12 mouse cellular contexts compared by ENCODE assay signal in the genomic region with DNA sequence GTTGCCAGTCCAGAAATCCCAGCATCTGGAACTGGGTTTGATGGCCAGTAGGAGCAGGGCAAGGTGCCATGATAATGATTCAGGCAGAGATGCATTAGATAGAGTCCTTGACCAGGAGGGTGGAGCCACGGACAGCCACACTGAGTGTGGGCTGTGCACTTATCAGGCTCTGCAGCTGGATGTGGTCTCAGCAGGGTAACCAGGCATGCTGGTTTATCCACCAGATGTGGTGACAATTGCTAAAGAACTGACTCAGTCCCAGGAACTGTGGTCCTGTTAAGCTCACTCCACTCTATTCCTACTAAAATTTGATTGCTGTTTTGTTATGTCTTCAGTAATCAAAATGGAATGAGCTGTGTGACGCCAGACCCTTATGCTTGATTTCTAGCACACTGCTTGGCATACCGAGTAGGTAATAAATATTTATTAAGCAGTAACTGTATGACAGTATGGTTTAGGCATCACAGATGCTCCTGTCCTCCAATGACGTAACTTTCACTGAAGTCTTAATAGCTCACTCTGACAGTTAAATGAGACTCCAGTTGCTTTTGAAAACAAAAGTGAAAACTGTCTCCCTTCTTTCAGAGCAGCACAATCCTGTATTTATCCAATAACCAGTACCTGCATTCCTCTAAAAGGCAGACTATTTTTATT. TPM values are rescaled to one million over a fixed set of nuclear protein-coding genes. Genes with fewer than 3 reads are reported as not detected.
DNase-seq lines count a peak whose midpoint lies in the region; ATAC-seq and TF ChIP-seq lines count a peak whose summit lies in the region.
"Had no signal": no experiment of that assay in that cellular context is flagged by ENCODE, and none has a peak within 500 bp of the region (broad histone marks: within the 10 kb centered on the region; RNA-seq: fewer than 3 reads in every experiment).

No protein-coding gene starts in this region.

- no peak for TF ChIP-seq CTCF in intestine, postnatal 0 days (IDR thresholded peaks at IDR 0.05; ENCODE audit: low read depth)

- 27% methylated on average over 4 of the region's 4 CpGs for WGBS in intestine, embryonic 14.5 days
- 50% methylated on average over 4 of the region's 4 CpGs for WGBS in intestine, postnatal 0 days
- WGBS in forebrain, embryonic 14.5 days = 25% methylated on average over 4 of the region's 4 CpGs
- 21% methylated on average over 4 of the region's 4 CpGs for WGBS in midbrain, embryonic 14.5 days

- no peak overlapping the region for H3K4me3 ChIP-seq in intestine, embryonic 14.5 days (ENCODE audit: low read depth, low read length)
- H3K4me3 ChIP-seq in intestine, postnatal 0 days (ENCODE audit: low read depth, low read length) = no peak overlapping the region
- H3K4me3 ChIP-seq in forebrain, embryonic 14.5 days (ENCODE audit: low read depth, low read length) = no peak overlapping the region
- H3K4me3 ChIP-seq in midbrain, embryonic 14.5 days (replicated peaks; ENCODE audit: low read depth, low read length) = no peak overlapping the region
- H3K4me3 ChIP-seq: erythroblast, embryonic 14.5 days had no signal

- no peak overlapping the region for H3K9ac ChIP-seq in intestine, embryonic 14.5 days (ENCODE audit: low read length)
- H3K9ac ChIP-seq in intestine, postnatal 0 days (ENCODE audit: low read depth, low read length) = no peak overlapping the region
- no peak overlapping the region for H3K9ac ChIP-seq in forebrain, embryonic 14.5 days (ENCODE audit: low read length)
- H3K9ac ChIP-seq in midbrain, embryonic 14.5 days (replicated peaks; ENCODE audit: low read length) = no peak overlapping the region

- H3K4me2 ChIP-seq in intestine, embryonic 14.5 days (ENCODE audit: low read length) = 0 out of 2 replicates have a peak overlapping the region, but pooled peaks have one; percentile 0
- no peak overlapping the region for H3K4me2 ChIP-seq in intestine, postnatal 0 days (replicated peaks; ENCODE audit: low read depth)
- H3K4me2 ChIP-seq in forebrain, embryonic 14.5 days (ENCODE audit: low read length) = no peak overlapping the region
- H3K4me2 ChIP-seq in midbrain, embryonic 14.5 days (ENCODE audit: low read length) = no peak overlapping the region

- DNase-seq in intestine, embryonic 14.5 days (ENCODE audit: low spot score) = no peak
- DNase-seq in NIH3T3 (ENCODE audit: low read depth) = peak; percentile 88
- DNase-seq in forebrain, embryonic 14.5 days (ENCODE audit: low spot score) = peak; percentile 73
- peak; percentile 40 for DNase-seq in midbrain, embryonic 14.5 days
- no peak for DNase-seq in T-cell, adult 2 months (ENCODE audit: low spot score)
- no peak for DNase-seq in right cerebral cortex, postnatal 36 days (ENCODE audit: low spot score in 2 of 2)
- DNase-seq: lung, postnatal 4 days had no signal

- no peaks in the 10 kb centered on the region for H3K9me3 ChIP-seq in intestine, embryonic 14.5 days (ENCODE audit: control insufficient read depth, low read length)
- H3K9me3 ChIP-seq in intestine, postnatal 0 days (ENCODE audit: control insufficient read depth) = no peaks in the 10 kb centered on the region
- no peaks in the 10 kb centered on the region for H3K9me3 ChIP-seq in forebrain, embryonic 14.5 days (replicated peaks; ENCODE audit: control insufficient read depth, low read length)
- H3K9me3 ChIP-seq in midbrain, embryonic 14.5 days (ENCODE audit: control insufficient read depth, low read length) = no peaks in the 10 kb centered on the region

- no peaks in the 10 kb centered on the region for H3K36me3 ChIP-seq in intestine, embryonic 14.5 days (ENCODE audit: control insufficient read depth, insufficient read depth, low read length)
- no peaks in the 10 kb centered on the region for H3K36me3 ChIP-seq in intestine, postnatal 0 days (ENCODE audit: control insufficient read depth, insufficient read depth)
- H3K36me3 ChIP-seq in forebrain, embryonic 14.5 days (ENCODE audit: control insufficient read depth, insufficient read depth, low read length) = no peaks in the 10 kb centered on the region
- H3K36me3 ChIP-seq in midbrain, embryonic 14.5 days (ENCODE audit: control insufficient read depth, insufficient read depth, low read length) = no peaks in the 10 kb centered on the region

- peaks cover 26% of the 10 kb centered on the region for H3K4me1 ChIP-seq in intestine, embryonic 14.5 days (replicated peaks; ENCODE audit: control insufficient read depth, insufficient read depth, low read length)
- no peaks in the 10 kb centered on the region for H3K4me1 ChIP-seq in intestine, postnatal 0 days (replicated peaks; ENCODE audit: control insufficient read depth, insufficient read depth, low read length)
- peaks cover 11% of the 10 kb centered on the region for H3K4me1 ChIP-seq in forebrain, embryonic 14.5 days (ENCODE audit: control insufficient read depth, insufficient read depth, low read length)
- H3K4me1 ChIP-seq in midbrain, embryonic 14.5 days (ENCODE audit: control insufficient read depth, insufficient read depth, low read length) = peaks cover 9% of the 10 kb centered on the region

- no peak for ATAC-seq in intestine, embryonic 14.5 days (replicated peaks; ENCODE audit: low FRiP score, low TSS enrichment, low read depth)
- no peak for ATAC-seq in intestine, postnatal 0 days
- ATAC-seq in forebrain, embryonic 14.5 days = peak; percentile 78
- peak; percentile 61; the same call in 1 of the 2 replicates for ATAC-seq in midbrain, embryonic 14.5 days (ENCODE audit: low FRiP score, low TSS enrichment)
- ATAC-seq in erythroid progenitor cell, adult 5-6 weeks (replicated peaks; ENCODE audit: low FRiP score, poor library complexity, severe bottlenecking) = no peak

- no peaks in the 10 kb centered on the region for H3K27me3 ChIP-seq in intestine, embryonic 14.5 days (replicated peaks; ENCODE audit: control insufficient read depth, insufficient read depth, low read length)
- H3K27me3 ChIP-seq in intestine, postnatal 0 days (replicated peaks; ENCODE audit: control insufficient read depth, insufficient read depth, low read length) = no peaks in the 10 kb centered on the region
- H3K27me3 ChIP-seq in forebrain, embryonic 14.5 days (replicated peaks; ENCODE audit: control insufficient read depth, insufficient read depth, low read length) = no peaks in the 10 kb centered on the region
- H3K27me3 ChIP-seq in midbrain, embryonic 14.5 days (ENCODE audit: control insufficient read depth, insufficient read depth, low read length) = no peaks in the 10 kb centered on the region

- H3K27ac ChIP-seq in intestine, embryonic 14.5 days (ENCODE audit: low read depth) = peak overlapping the region; percentile 47; the same call in 1 of the 2 replicates
- no peak overlapping the region for H3K27ac ChIP-seq in intestine, postnatal 0 days (ENCODE audit: low read depth, low read length)
- H3K27ac ChIP-seq in forebrain, embryonic 14.5 days (ENCODE audit: low read depth, low read length) = peak overlapping the region; percentile 63
- H3K27ac ChIP-seq in midbrain, embryonic 14.5 days (replicated peaks; ENCODE audit: low read depth, low read length) = 0 out of 2 replicates have a peak overlapping the region, but pooled peaks have one; percentile 4

RNA-seq across cellular contexts. Expression of a gene that starts 5.2 kb away (rescaled TPM):
- polyA plus RNA-seq in intestine, embryonic 14.5 days (2014; fragmentation: Nextera tagmentation; extraction: Ambion mirVana) = 56.7 and 56.8 TPM in 2 replicates
- 18.8 and 19.3 TPM in 2 replicates for polyA plus RNA-seq in intestine, postnatal 0 days (2015; fragmentation: Nextera tagmentation; extraction: Ambion mirVana)
- 21.3 and 22.5 TPM in 2 replicates for polyA plus RNA-seq in forebrain, embryonic 14.5 days (2014; fragmentation: Nextera tagmentation; extraction: Ambion mirVana)
- polyA plus RNA-seq in midbrain, embryonic 14.5 days (2014; fragmentation: Nextera tagmentation; extraction: Ambion mirVana) = 16.3 and 25.9 TPM in 2 replicates
- total RNA-seq in erythroid progenitor cell, adult 5-6 weeks (2015; ENCODE audit: low replicate concordance) = 0.84 and 1.4 TPM in 2 replicates
- 1.2 TPM in 1 of 2 replicates, not detected in the other for total RNA-seq in erythroid progenitor cell, adult 5-6 weeks (2017; ENCODE audit: low replicate concordance)
- polyA plus RNA-seq: erythroblast, embryonic 14.5 days had no signal

RNA-seq across cellular contexts. Expression of a gene that starts 14.3 kb away (rescaled TPM):
- not detected in 2 replicates for polyA plus RNA-seq in intestine, embryonic 14.5 days (2014; fragmentation: Nextera tagmentation; extraction: Ambion mirVana)
- polyA plus RNA-seq in intestine, postnatal 0 days (2015; fragmentation: Nextera tagmentation; extraction: Ambion mirVana) = not detected in 2 replicates
- not detected in 2 replicates for polyA plus RNA-seq in forebrain, embryonic 14.5 days (2014; fragmentation: Nextera tagmentation; extraction: Ambion mirVana)
- polyA plus RNA-seq in midbrain, embryonic 14.5 days (2014; fragmentation: Nextera tagmentation; extraction: Ambion mirVana) = not detected in 2 replicates
- total RNA-seq in erythroid progenitor cell, adult 5-6 weeks (2015; ENCODE audit: low replicate concordance) = not detected in 2 replicates
- not detected in 2 replicates for total RNA-seq in erythroid progenitor cell, adult 5-6 weeks (2017; ENCODE audit: low replicate concordance)
- total RNA-seq: adrenal gland, adult 18-20 months had no signal
- polyA plus RNA-seq: stomach, embryonic 14.5 days had no signal

Comparison
In these comparisons a context has a peak if more than half of its experiments do, and no peak if none do; other contexts are left out.
1. ATAC-seq: peak in forebrain, embryonic 14.5 days (single experiment) and midbrain, embryonic 14.5 days (single experiment); none in intestine, embryonic 14.5 days (single experiment), intestine, postnatal 0 days (single experiment) and erythroid progenitor cell, adult 5-6 weeks (single experiment).
2. DNase-seq: peak in NIH3T3 (single experiment), forebrain, embryonic 14.5 days (single experiment) and midbrain, embryonic 14.5 days (single experiment); none in intestine, embryonic 14.5 days (single experiment), T-cell, adult 2 months (single experiment) and right cerebral cortex, postnatal 36 days (0 of 2).